Mouse (Mus musculus) ovary, adult 18-20 months (tissue): ENCODE results near the gene Olfr877.

Source experiments
- DNase-seq: peaks from one replicate; pipeline ENCODE4 v3.0.0; 2022; ENCODE audit warnings: low spot score, mixed read lengths

Gene Olfr877

GRCm38 (mm10) chr9:37853969-37854368 is at the start of gene Olfr877:
Gene Olfr877, plus strand, starts transcription at chr9:37854269.
- no peak for DNase-seq

- no peak for DNase-seq
Measured at GRCm38 (mm10) chr9:37807235-37807634, 46.8 kb upstream of the Olfr877 start.

GRCm38 (mm10) chr9:37808456-37808855 is 45.6 kb upstream of the Olfr877 start:
- DNase-seq = peak; percentile 7

- peak; percentile 8 for DNase-seq
Measured at GRCm38 (mm10) chr9:37808976-37809375, 45.1 kb upstream of the Olfr877 start.

GRCm38 (mm10) chr9:37814696-37815095 is 39.4 kb upstream of the Olfr877 start:
- no peak for DNase-seq

GRCm38 (mm10) chr9:37829881-37830280 is 24.2 kb upstream of the Olfr877 start:
- DNase-seq = no peak

GRCm38 (mm10) chr9:37833341-37833740 is 20.7 kb upstream of the Olfr877 start:
- DNase-seq = no peak

- no peak for DNase-seq
Measured at GRCm38 (mm10) chr9:37849267-37849666, 4.8 kb upstream of the Olfr877 start.

GRCm38 (mm10) chr9:37863325-37863724 is 9.3 kb downstream of the Olfr877 start:
- DNase-seq = no peak

- peak; percentile 26 for DNase-seq
Measured at GRCm38 (mm10) chr9:37870246-37870645, 16.2 kb downstream of the Olfr877 start.

- DNase-seq = no peak
Measured at GRCm38 (mm10) chr9:37871097-37871496, 17.0 kb downstream of the Olfr877 start.

GRCm38 (mm10) chr9:37871536-37871935 is 17.5 kb downstream of the Olfr877 start:
- DNase-seq = no peak

- DNase-seq = no peak
Measured at GRCm38 (mm10) chr9:37890960-37891359, 36.9 kb downstream of the Olfr877 start.

- DNase-seq = no peak
Measured at GRCm38 (mm10) chr9:37896661-37897060, 42.6 kb downstream of the Olfr877 start, which contains the start of gene Olfr145. Gene Olfr145, plus strand, starts transcription at chr9:37896724.

- DNase-seq = no peak
Measured at GRCm38 (mm10) chr9:37905555-37905954, 51.5 kb downstream of the Olfr877 start.
